ENCODE assay signal across 9 mouse cellular contexts in genomic region chrX:120290900-120291280, GRCm38 (mm10). TPM values are rescaled to one million over a fixed set of nuclear protein-coding genes. Genes with fewer than 3 reads are reported as not detected.
DNase-seq lines count a peak whose midpoint lies in the region; ATAC-seq lines count a peak whose summit lies in the region.
"Had no signal": no experiment of that assay in that cellular context is flagged by ENCODE, and none has a peak within 500 bp of the region (broad histone marks: within the 10 kb centered on the region; RNA-seq: fewer than 3 reads in every experiment).

No protein-coding gene starts in this region.

- no peak for ATAC-seq in kidney, embryonic 14.5 days (ENCODE audit: low FRiP score, low TSS enrichment)
- no peak for ATAC-seq in midbrain, embryonic 11.5 days (ENCODE audit: low FRiP score)
- ATAC-seq: Patski had no signal

- peak overlapping the region; percentile 37 for H3K4me3 ChIP-seq in kidney, embryonic 14.5 days (ENCODE audit: low read length)
- peak overlapping the region; percentile 54 for H3K4me3 ChIP-seq in hindbrain, embryonic 10.5 days
- peak overlapping the region; percentile 37 for H3K4me3 ChIP-seq in midbrain, embryonic 11.5 days (ENCODE audit: low read depth, low read length)

- no peak overlapping the region for H3K27ac ChIP-seq in kidney, embryonic 14.5 days (ENCODE audit: low read depth, low read length)
- H3K27ac ChIP-seq in hindbrain, embryonic 10.5 days = no peak overlapping the region
- no peak overlapping the region for H3K27ac ChIP-seq in midbrain, embryonic 11.5 days (ENCODE audit: low read depth, low read length)

- H3K4me2 ChIP-seq in kidney, embryonic 14.5 days (replicated peaks; ENCODE audit: low read depth, low read length) = peak overlapping the region; percentile 60
- peak overlapping the region; percentile 67 for H3K4me2 ChIP-seq in midbrain, embryonic 11.5 days

- WGBS in kidney, embryonic 14.5 days = 11% methylated on average over 18 of the region's 18 CpGs
- WGBS in hindbrain, embryonic 10.5 days = 13% methylated on average over 18 of the region's 18 CpGs
- WGBS in midbrain, embryonic 11.5 days = 8% methylated on average over 13 of the region's 18 CpGs

- DNase-seq in kidney, postnatal 14 days = no peak
- peak; percentile 17 to 36 for DNase-seq in cerebellum, postnatal 25 days
- peak; percentile 12 for DNase-seq in hindbrain, embryonic 10.5 days (ENCODE audit: low spot score)
- DNase-seq in midbrain, embryonic 11.5 days (ENCODE audit: low spot score, missing footprints) = peak; percentile 90
- DNase-seq in adipocyte (ENCODE audit: low spot score) = no peak
- no peak for DNase-seq in gastrocnemius, adult 8-10 months (ENCODE audit: low spot score in 2 of 2)
- no peak for DNase-seq in yolk sac, embryonic 10.5 days (ENCODE audit: low spot score)

- 0 out of 2 replicates have a peak overlapping the region, but pooled peaks have one; percentile 23 for H3K9ac ChIP-seq in kidney, embryonic 14.5 days (ENCODE audit: low read depth, low read length)
- no peak overlapping the region for H3K9ac ChIP-seq in midbrain, embryonic 11.5 days (ENCODE audit: low read length)

- no peaks in the 10 kb centered on the region for H3K9me3 ChIP-seq in kidney, embryonic 14.5 days (ENCODE audit: control insufficient read depth, low read length)
- no peaks in the 10 kb centered on the region for H3K9me3 ChIP-seq in hindbrain, embryonic 10.5 days
- H3K9me3 ChIP-seq in midbrain, embryonic 11.5 days (ENCODE audit: control insufficient read depth, low read length) = no peaks in the 10 kb centered on the region

- no peaks in the 10 kb centered on the region for H3K36me3 ChIP-seq in kidney, embryonic 14.5 days (ENCODE audit: control insufficient read depth, insufficient read depth, low read length)
- H3K36me3 ChIP-seq in hindbrain, embryonic 10.5 days = no peaks in the 10 kb centered on the region
- H3K36me3 ChIP-seq in midbrain, embryonic 11.5 days (ENCODE audit: control insufficient read depth, insufficient read depth, low read length) = no peaks in the 10 kb centered on the region

- no peaks in the 10 kb centered on the region for H3K4me1 ChIP-seq in kidney, embryonic 14.5 days (ENCODE audit: control insufficient read depth, insufficient read depth, low read length)
- 0 out of 2 replicates have a peak, but pooled peaks cover 3% of the 10 kb centered on the region for H3K4me1 ChIP-seq in hindbrain, embryonic 10.5 days (replicated peaks)
- H3K4me1 ChIP-seq in midbrain, embryonic 11.5 days (ENCODE audit: control insufficient read depth, insufficient read depth, low read length) = no peaks in the 10 kb centered on the region

- H3K27me3 ChIP-seq in kidney, embryonic 14.5 days (ENCODE audit: control insufficient read depth, insufficient read depth, low read length) = peaks cover 4% of the 10 kb centered on the region; the same call in 1 of the 2 replicates
- peaks cover 5% of the 10 kb centered on the region; the same call in 1 of the 2 replicates for H3K27me3 ChIP-seq in hindbrain, embryonic 10.5 days (ENCODE audit: insufficient read depth, poor library complexity, severe bottlenecking)
- H3K27me3 ChIP-seq in midbrain, embryonic 11.5 days (ENCODE audit: control insufficient read depth, insufficient read depth, low read length) = no peaks in the 10 kb centered on the region

RNA-seq across cellular contexts. Expression of gene Pcdh11x, which starts 0.8 kb away (rescaled TPM):
- 1.8 and 2.1 TPM in 2 replicates for polyA plus RNA-seq in kidney, embryonic 14.5 days (2014; fragmentation: Nextera tagmentation; extraction: Ambion mirVana)
- 1.9 and 3.5 TPM in 2 replicates for polyA plus RNA-seq in hindbrain, embryonic 10.5 days (2016; fragmentation: Nextera tagmentation; extraction: Ambion mirVana)
- 3.6 and 3.7 TPM in 2 replicates for polyA plus RNA-seq in midbrain, embryonic 11.5 days (2014; fragmentation: Nextera tagmentation; extraction: Ambion mirVana)
- total RNA-seq in gastrocnemius, adult 8-10 months (2022) = under 1 TPM in 3 of 4 experiments, not detected in 1; 0.07 to 0.80 (median 0.72) TPM

RNA-seq across cellular contexts. Expression of gene H2afb3, which starts 22.0 kb away (rescaled TPM):
- not detected in 2 replicates for polyA plus RNA-seq in kidney, embryonic 14.5 days (2014; fragmentation: Nextera tagmentation; extraction: Ambion mirVana)
- not detected in 2 replicates for polyA plus RNA-seq in hindbrain, embryonic 10.5 days (2016; fragmentation: Nextera tagmentation; extraction: Ambion mirVana)
- not detected in 2 replicates for polyA plus RNA-seq in midbrain, embryonic 11.5 days (2014; fragmentation: Nextera tagmentation; extraction: Ambion mirVana)
- not detected for total RNA-seq in gastrocnemius, adult 8-10 months (2022)
- polyA plus RNA-seq: Patski had no signal

Comparison
In these comparisons a context has a peak if more than half of its experiments do, and no peak if none do; other contexts are left out.
1. DNase-seq: peak in cerebellum, postnatal 25 days (2 of 2), hindbrain, embryonic 10.5 days (single experiment) and midbrain, embryonic 11.5 days (single experiment); none in kidney, postnatal 14 days (single experiment), adipocyte (single experiment), gastrocnemius, adult 8-10 months (0 of 2) and yolk sac, embryonic 10.5 days (single experiment).
2. Peak in every context shown above with its lines, with median percentiles within 50 percentile points of each other: H3K4me3 ChIP-seq.